ENCODE assay signal across 18 mouse cellular contexts in genomic region chr2:115318551-115318950, GRCm38 (mm10).
"Had no signal": no experiment of that assay in that cellular context is flagged by ENCODE, and none has a peak within 500 bp of the region (broad histone marks: within the 10 kb centered on the region; RNA-seq: fewer than 3 reads in every experiment).

No protein-coding gene starts in this region.

- H3K27me3 ChIP-seq: midbrain, embryonic 15.5 days; neural tube, embryonic 13.5 days; neural tube, embryonic 15.5 days had no signal

- H3K4me2 ChIP-seq: midbrain, embryonic 13.5 days; midbrain, embryonic 15.5 days; neural tube, embryonic 13.5 days; neural tube, embryonic 15.5 days had no signal

- H3K36me3 ChIP-seq: midbrain, embryonic 10.5 days; midbrain, embryonic 13.5 days; midbrain, embryonic 15.5 days; neural tube, embryonic 13.5 days; neural tube, embryonic 15.5 days had no signal

- ATAC-seq: lung, postnatal 0 days; midbrain, embryonic 13.5 days; midbrain, embryonic 15.5 days had no signal

- H3K27ac ChIP-seq: liver, embryonic 14.5 days; midbrain, embryonic 10.5 days; midbrain, embryonic 13.5 days; midbrain, embryonic 15.5 days; neural tube, embryonic 13.5 days; neural tube, embryonic 15.5 days had no signal

- H3K9me3 ChIP-seq: midbrain, embryonic 10.5 days; midbrain, embryonic 13.5 days; midbrain, embryonic 15.5 days; neural tube, embryonic 13.5 days; neural tube, embryonic 15.5 days had no signal

- DNase-seq: lung, adult 2 months; lung, postnatal 4 days; retina, postnatal 1 day; right cerebral cortex, adult 18-20 months; right cerebral cortex, postnatal 25 days; right cerebral cortex, postnatal 4 days; spleen, adult 18-20 months; thymus, adult 18-20 months; thymus, postnatal 14 days; thymus, postnatal 36 days had no signal

- H3K4me1 ChIP-seq: midbrain, embryonic 13.5 days; midbrain, embryonic 15.5 days; neural tube, embryonic 13.5 days; neural tube, embryonic 15.5 days had no signal

- H3K9ac ChIP-seq: liver, embryonic 14.5 days; midbrain, embryonic 13.5 days; midbrain, embryonic 15.5 days; neural tube, embryonic 13.5 days; neural tube, embryonic 15.5 days had no signal

- H3K4me3 ChIP-seq: midbrain, embryonic 10.5 days; midbrain, embryonic 13.5 days; midbrain, embryonic 15.5 days; myocyte; neural tube, embryonic 13.5 days; neural tube, embryonic 15.5 days had no signal
